Mouse (Mus musculus) E14TG2a.4 (cell line): ENCODE measurements around the gene Trim67.

Experiments used
- H3K27me3 ChIP-seq: 2 replicates; pipeline ENCODE4 v1.6.1; 2014; ENCODE audit warnings: low read length, control low read depth; ENCODE audit not compliant: insufficient read depth
- H3K36me3 ChIP-seq: 2 replicates; pipeline ENCODE4 v1.6.1; 2014; ENCODE audit warnings: low read length, control low read depth; ENCODE audit not compliant: insufficient read depth
- H3K4me1 ChIP-seq: replicated peaks from 2 replicates; pipeline ENCODE4 v1.6.1; 2014; ENCODE audit warnings: low read depth, low read length, control low read depth
- H3K4me3 ChIP-seq: replicated peaks from 2 replicates; pipeline ENCODE4 v1.5.1; 2014; ENCODE audit warnings: mild to moderate bottlenecking, low read length
- H3K9me3 ChIP-seq: 2 replicates; pipeline ENCODE4 v1.6.1; 2014; ENCODE audit warnings: low read length, control low read depth
- CTCF ChIP-seq: conservative IDR thresholded peaks from 2 replicates; pipeline ENCODE4 v1.5.1; 2014; ENCODE audit warnings: low read length
- NANOG ChIP-seq: IDR thresholded peaks from 2 replicates; pipeline ENCODE4 v1.6.1; 2014; ENCODE audit warnings: borderline replicate concordance, low read length, mixed read lengths
- POU5F1 ChIP-seq: IDR thresholded peaks from 2 replicates; pipeline ENCODE4 v1.6.1; 2014; ENCODE audit warnings: low read length, borderline replicate concordance

The Trim67 gene

DNA sequence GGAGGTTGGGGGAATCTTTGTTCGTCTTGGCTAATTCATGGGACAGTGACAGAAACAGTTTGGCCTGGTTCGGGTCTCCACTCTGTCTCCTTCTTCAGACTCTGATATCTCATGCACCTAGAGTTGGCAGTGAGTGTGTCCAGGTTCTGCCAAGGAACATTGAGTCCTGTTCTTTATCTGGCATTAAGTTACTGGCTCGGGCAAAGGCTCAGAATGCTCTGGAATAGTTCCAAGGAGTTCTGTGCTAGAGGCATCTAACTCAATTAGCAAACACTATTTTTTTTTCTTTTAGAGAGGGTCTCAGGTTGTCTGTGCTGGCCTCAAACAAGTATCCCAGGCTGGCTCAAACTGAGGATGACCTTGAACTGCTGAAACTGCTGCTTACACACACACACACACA, 24.5 kb downstream of the Trim67 start:
- Histone ChIP-seq H3K9me3 (peaks cover 10% of the 10 kb centered on the region), H3K36me3 (peaks cover 7% of the 10 kb centered on the region; the same call in 1 of the 2 replicates), H3K4me1 (peaks cover 4% of the 10 kb centered on the region), H3K27me3 (peaks cover 17% of the 10 kb centered on the region; the same call in 1 of the 2 replicates), H3K4me3 (no peak overlapping the region)
- TF ChIP-seq NANOG, result no peak
- TF ChIP-seq CTCF, result no peak
- no peak for TF ChIP-seq POU5F1

DNA sequence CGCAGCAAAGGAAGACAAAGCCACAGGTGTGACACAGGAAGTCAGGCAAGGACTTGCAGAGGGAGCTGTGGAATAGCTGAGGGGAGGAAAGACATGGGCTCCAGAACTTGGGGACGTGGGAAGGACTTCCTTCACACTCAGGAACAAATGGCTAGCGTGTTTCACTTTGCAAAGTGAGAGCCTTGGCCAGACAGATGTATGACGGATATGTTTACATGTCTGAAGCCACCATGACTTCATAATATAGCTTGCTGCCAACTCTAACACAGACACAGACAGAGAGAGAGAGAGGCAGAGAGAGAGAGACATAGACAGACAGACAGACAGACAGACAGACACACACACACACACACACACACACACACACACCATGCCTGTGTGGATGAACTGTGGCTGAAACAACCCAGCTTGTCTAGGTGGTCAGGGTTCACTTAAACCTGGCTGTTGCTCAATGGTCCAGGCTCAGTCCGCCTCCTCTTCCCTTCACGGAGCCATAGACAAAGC, 26.8 kb downstream of the Trim67 start:
- peaks cover 10% of the 10 kb centered on the region for H3K9me3 ChIP-seq
- peaks cover 7% of the 10 kb centered on the region; the same call in 1 of the 2 replicates for H3K36me3 ChIP-seq
- TF ChIP-seq NANOG, result no peak
- no peak for TF ChIP-seq CTCF
- TF ChIP-seq POU5F1, result no peak
- peaks cover 17% of the 10 kb centered on the region; the same call in 1 of the 2 replicates for H3K27me3 ChIP-seq
- H3K4me1 ChIP-seq, result peaks cover 16% of the 10 kb centered on the region
- no peak overlapping the region for H3K4me3 ChIP-seq

DNA sequence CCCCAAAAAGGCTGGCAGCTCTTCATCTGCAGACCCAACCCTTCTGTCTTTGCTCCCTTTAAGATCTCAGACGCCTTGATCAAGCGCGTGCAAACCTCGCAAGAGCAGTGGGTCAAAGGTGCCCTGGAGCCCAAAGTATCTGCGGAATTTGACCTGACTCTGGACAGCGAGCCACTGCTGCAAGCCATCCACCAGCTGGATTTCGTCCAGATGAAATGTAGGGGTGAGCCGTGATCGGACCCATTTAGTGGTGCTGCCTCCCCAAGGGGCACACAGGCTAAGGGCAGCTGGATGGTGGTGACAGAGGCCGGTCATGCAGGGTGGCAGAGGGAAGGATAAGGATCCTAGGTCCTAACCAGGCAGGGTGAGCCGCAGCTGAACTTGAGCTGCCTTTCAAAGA, 27.2 kb downstream of the Trim67 start:
- Histone ChIP-seq H3K4me1 (peaks cover 20% of the 10 kb centered on the region), H3K36me3 (peaks cover 7% of the 10 kb centered on the region; the same call in 1 of the 2 replicates), H3K4me3 (no peak overlapping the region), H3K27me3 (peaks cover 17% of the 10 kb centered on the region; the same call in 1 of the 2 replicates), H3K9me3 (peaks cover 10% of the 10 kb centered on the region)
- no peak for TF ChIP-seq NANOG
- TF ChIP-seq CTCF, result no peak
- no peak for TF ChIP-seq POU5F1

DNA sequence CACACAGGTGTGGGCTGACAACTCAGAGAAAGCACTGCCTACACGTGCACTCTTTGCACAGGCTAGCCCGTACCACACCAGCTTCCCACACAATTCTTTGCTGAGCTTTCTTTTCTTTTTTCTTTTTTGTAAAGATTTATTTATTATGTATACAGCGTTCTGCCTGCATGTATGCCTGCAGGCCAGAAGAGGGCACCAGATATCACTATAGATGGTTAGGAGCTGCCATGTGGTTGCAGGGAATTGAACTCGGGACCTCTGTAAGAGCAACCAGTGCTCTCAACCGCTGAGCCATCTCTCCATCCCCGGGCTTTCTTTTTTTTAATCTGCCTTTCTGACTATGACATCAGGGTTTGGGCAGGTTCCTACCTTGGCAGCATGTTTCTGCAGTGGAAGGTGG, 30.6 kb downstream of the Trim67 start:
- Histone ChIP-seq H3K36me3 (no peaks in the 10 kb centered on the region), H3K4me3 (0 out of 2 replicates have a peak overlapping the region, but pooled peaks have one; percentile 27)

DNA sequence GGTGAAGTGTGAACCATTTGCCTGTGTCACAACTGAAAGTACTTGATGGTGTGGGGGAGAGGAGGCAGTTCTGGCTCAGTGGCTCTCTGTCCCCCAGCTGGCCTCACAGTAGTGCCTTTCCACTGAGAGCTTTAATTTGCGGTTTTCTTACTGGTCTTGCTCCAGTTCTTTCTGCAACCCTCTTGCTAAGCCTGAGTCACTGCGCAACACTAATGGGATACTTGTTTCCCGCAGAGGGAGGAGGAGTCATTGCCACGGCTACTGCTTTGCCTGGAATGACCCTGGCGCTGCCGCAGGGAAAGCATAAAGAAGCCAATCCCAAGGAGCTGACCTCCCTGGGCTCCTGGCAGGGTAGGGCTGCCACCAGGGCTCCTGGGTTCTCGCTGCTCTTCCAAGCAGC, 33.8 kb downstream of the Trim67 start:
- peaks cover 74% of the 10 kb centered on the region for H3K4me1 ChIP-seq
- H3K9me3 ChIP-seq, result no peaks in the 10 kb centered on the region
- H3K27me3 ChIP-seq, result 0 out of 2 replicates have a peak, but pooled peaks cover 12% of the 10 kb centered on the region
- TF ChIP-seq CTCF (no peak), NANOG (no peak), POU5F1 (no peak)
- no peak overlapping the region for H3K4me3 ChIP-seq
- H3K36me3 ChIP-seq, result no peaks in the 10 kb centered on the region

More for the DNA sequence above, 30.6 kb downstream of the Trim67 start:
- Histone ChIP-seq H3K9me3 (no peaks in the 10 kb centered on the region), H3K4me1 (peaks cover 47% of the 10 kb centered on the region), H3K27me3 (peaks cover 21% of the 10 kb centered on the region; the same call in 1 of the 2 replicates)
- TF ChIP-seq NANOG (no peak), CTCF (peak; percentile 42)

DNA sequence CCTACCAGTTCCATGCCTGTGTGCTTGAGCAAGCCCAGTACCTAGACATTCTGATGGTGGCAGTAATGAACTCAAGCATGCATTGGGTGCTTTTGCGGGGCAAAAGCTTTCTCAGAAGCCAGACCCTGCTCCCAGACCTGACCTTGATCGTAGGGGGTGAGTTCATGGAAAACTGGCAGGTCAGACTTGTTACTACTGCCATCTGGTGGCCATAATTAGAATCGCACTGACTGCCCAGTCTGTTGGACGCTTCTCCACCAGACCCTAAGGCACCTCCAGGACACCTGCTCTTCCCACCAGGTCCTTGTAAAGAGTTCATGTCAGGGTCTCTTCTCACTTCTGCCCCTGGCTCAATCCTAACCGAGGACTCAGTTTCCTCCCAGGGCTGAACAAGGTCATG, 34.5 kb downstream of the Trim67 start:
- Histone ChIP-seq H3K36me3 (no peaks in the 10 kb centered on the region), H3K4me3 (no peak overlapping the region), H3K27me3 (peaks cover 19% of the 10 kb centered on the region; the same call in 1 of the 2 replicates), H3K9me3 (no peaks in the 10 kb centered on the region), H3K4me1 (peaks cover 71% of the 10 kb centered on the region)
- TF ChIP-seq NANOG (no peak), CTCF (peak; percentile 95)

DNA sequence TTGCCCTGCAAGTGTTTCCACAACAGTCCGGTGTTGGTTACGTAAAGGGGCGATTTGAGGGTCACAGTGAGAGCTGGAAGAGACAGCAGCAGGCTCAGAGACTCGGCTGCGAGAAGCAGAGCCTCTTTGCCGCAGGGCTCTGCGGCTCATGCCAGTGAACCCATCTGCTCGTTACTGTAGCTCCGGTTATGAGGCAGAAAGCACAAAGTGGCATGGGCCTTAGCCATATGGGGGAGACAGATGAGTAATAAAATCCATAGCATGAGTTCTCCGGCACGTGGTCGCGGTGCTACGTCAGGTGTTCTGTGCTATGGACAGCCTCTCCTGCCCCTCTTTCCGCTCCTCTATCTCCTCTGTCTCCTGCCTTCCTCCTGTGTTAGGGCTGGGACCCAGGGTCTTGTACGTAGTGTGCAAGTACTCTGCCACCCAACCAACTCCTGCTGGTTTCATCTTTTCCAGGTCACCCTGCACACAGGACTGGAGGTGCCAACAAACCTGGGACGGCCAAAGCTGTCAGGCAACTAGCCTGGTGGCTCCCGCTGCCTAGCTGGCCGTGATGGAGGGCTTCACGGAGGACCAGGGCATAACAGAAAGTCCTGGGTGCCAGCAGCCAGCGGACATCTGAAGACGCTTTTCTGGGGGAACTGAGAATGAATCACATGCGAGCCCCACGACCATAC, 35.8 kb downstream of the Trim67 start:
- H3K27me3 ChIP-seq, result peaks cover 31% of the 10 kb centered on the region
- H3K9me3 ChIP-seq, result no peaks in the 10 kb centered on the region
- H3K4me1 ChIP-seq, result peaks cover 63% of the 10 kb centered on the region
- H3K4me3 ChIP-seq, result 0 out of 2 replicates have a peak overlapping the region, but pooled peaks have one; percentile 10
- H3K36me3 ChIP-seq, result no peaks in the 10 kb centered on the region
- TF ChIP-seq POU5F1, result no peak
- no peak for TF ChIP-seq CTCF
- no peak for TF ChIP-seq NANOG

DNA sequence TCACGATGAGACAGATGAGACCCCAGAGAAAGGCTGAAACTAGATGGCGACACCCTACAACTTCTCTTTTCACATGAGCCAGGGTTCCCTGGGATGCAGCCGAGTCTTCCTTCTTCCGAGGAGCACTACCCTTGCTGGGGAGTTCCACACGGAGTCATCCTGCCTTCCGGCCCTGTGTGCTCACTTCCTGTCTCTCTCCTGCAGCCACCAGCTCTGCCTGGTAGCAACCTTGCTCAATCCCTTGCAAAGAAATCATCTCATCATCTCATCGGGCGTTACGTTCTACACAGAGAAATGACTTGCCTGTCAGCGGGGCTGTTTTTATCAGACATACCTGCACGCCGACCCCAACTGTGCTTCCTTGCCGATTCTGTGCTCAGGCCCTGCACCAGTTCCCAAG, 37.2 kb downstream of the Trim67 start:
- H3K4me1 ChIP-seq, result peaks cover 67% of the 10 kb centered on the region
- H3K36me3 ChIP-seq, result no peaks in the 10 kb centered on the region
- H3K4me3 ChIP-seq, result peak overlapping the region; percentile 71
- H3K27me3 ChIP-seq, result peaks cover 35% of the 10 kb centered on the region
- no peaks in the 10 kb centered on the region for H3K9me3 ChIP-seq
- no peak for TF ChIP-seq NANOG
- TF ChIP-seq CTCF, result no peak
- no peak for TF ChIP-seq POU5F1
